Mouse (Mus musculus): ENCODE results near the gene Erbb4.

DNA sequence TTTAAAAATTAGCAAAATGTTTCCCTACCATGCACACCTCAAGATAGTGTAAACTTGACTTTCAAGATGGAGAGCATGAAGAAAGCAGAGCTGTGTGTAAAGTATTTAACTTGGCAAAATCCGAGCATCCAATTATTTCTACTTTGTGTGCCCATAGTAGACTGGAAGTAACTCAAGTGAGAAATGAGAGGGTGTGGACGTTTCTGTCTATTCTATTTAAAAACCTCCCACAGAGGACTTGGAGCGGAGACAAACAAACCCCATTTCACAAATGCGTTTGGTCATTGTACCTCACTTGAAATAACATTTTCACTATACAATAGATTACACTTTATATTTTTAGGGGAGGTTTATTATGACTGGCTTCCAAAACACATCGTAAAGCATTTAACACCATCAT lies 832.0 kb downstream of the Erbb4 start:
- TF ChIP-seq POLR2A (IDR thresholded peaks at IDR 0.05; ENCODE audit: borderline replicate concordance, extremely low read depth, low read depth, low read length) (no peak), CTCF (IDR thresholded peaks at IDR 0.05; ENCODE audit: insufficient read depth, low read length) (no peak)
